Mouse (Mus musculus): ENCODE measurements around the gene Sh3rf1. TPM values are rescaled to one million over a fixed set of nuclear protein-coding genes. Genes with fewer than 3 reads are reported as not detected.
A peak's percentile ranks its signal among the peaks of the same experiment; 100 is the strongest.

Gene Sh3rf1
- polyA plus RNA-seq, 1 experiment from 2014 or later = 4.8 TPM

GRCm38 (mm10) chr8:61244157-61244556 lies 20.5 kb downstream of the Sh3rf1 start:
- H3K9me3 ChIP-seq (ENCODE audit: control insufficient read depth, low read length) = no peaks in the 10 kb centered on the region
- ATAC-seq (ENCODE audit: low FRiP score, low TSS enrichment) = no peak
- H3K27me3 ChIP-seq (ENCODE audit: control insufficient read depth, insufficient read depth, low read length) = no peaks in the 10 kb centered on the region
- no peaks in the 10 kb centered on the region for H3K36me3 ChIP-seq (ENCODE audit: control insufficient read depth, insufficient read depth, low read length)
- no peak overlapping the region for H3K4me2 ChIP-seq (replicated peaks; ENCODE audit: low read depth)
- WGBS = 95% methylated on average over 7 of the region's 7 CpGs
- TF ChIP-seq EP300 (optimal IDR thresholded peaks at IDR 0.05) = no peak
- peak; percentile 33 for TF ChIP-seq CTCF (IDR thresholded peaks at IDR 0.05; ENCODE audit: low read depth)
- H3K9ac ChIP-seq (ENCODE audit: low read length) = no peak overlapping the region
- no peak overlapping the region for H3K4me3 ChIP-seq (ENCODE audit: low read depth, low read length)
- no peaks in the 10 kb centered on the region for H3K4me1 ChIP-seq (replicated peaks; ENCODE audit: control insufficient read depth, insufficient read depth)
- H3K27ac ChIP-seq (replicated peaks) = no peak overlapping the region
- DNase-seq (ENCODE audit: low spot score) = no peak

GRCm38 (mm10) chr8:61247270-61248025 lies 23.8 kb downstream of the Sh3rf1 start:
- H3K4me2 ChIP-seq (replicated peaks; ENCODE audit: low read depth) = no peak overlapping the region
- H3K9ac ChIP-seq (ENCODE audit: low read length) = no peak overlapping the region
- DNase-seq (ENCODE audit: low spot score) (peak; percentile 42), ATAC-seq (ENCODE audit: low FRiP score, low TSS enrichment) (peak; percentile 85)
- H3K27ac ChIP-seq (replicated peaks) = 0 out of 2 replicates have a peak overlapping the region, but pooled peaks have one; percentile 6
- no peak overlapping the region for H3K4me3 ChIP-seq (ENCODE audit: low read depth, low read length)
- H3K4me1 ChIP-seq (replicated peaks; ENCODE audit: control insufficient read depth, insufficient read depth) = no peaks in the 10 kb centered on the region
- H3K27me3 ChIP-seq (ENCODE audit: control insufficient read depth, insufficient read depth, low read length) = no peaks in the 10 kb centered on the region
- H3K36me3 ChIP-seq (ENCODE audit: control insufficient read depth, insufficient read depth, low read length) = no peaks in the 10 kb centered on the region
- TF ChIP-seq CTCF (IDR thresholded peaks at IDR 0.05; ENCODE audit: low read depth) (no peak), EP300 (optimal IDR thresholded peaks at IDR 0.05) (no peak)
- WGBS = 55% methylated on average over 13 of the region's 13 CpGs
- H3K9me3 ChIP-seq (ENCODE audit: control insufficient read depth, low read length) = no peaks in the 10 kb centered on the region

GRCm38 (mm10) chr8:61249511-61249910 lies 25.8 kb downstream of the Sh3rf1 start:
- Histone ChIP-seq H3K4me2 (replicated peaks; ENCODE audit: low read depth) (no peak overlapping the region), H3K4me1 (replicated peaks; ENCODE audit: control insufficient read depth, insufficient read depth) (no peaks in the 10 kb centered on the region), H3K9ac (ENCODE audit: low read length) (no peak overlapping the region), H3K9me3 (ENCODE audit: control insufficient read depth, low read length) (no peaks in the 10 kb centered on the region), H3K27me3 (ENCODE audit: control insufficient read depth, insufficient read depth, low read length) (no peaks in the 10 kb centered on the region), H3K27ac (replicated peaks) (no peak overlapping the region), H3K4me3 (ENCODE audit: low read depth, low read length) (no peak overlapping the region), H3K36me3 (ENCODE audit: control insufficient read depth, insufficient read depth, low read length) (no peaks in the 10 kb centered on the region)
- TF ChIP-seq EP300 (optimal IDR thresholded peaks at IDR 0.05) = no peak
- TF ChIP-seq CTCF (IDR thresholded peaks at IDR 0.05; ENCODE audit: low read depth) = no peak
- 81% methylated on average over 4 of the region's 4 CpGs for WGBS
- no peak for DNase-seq (ENCODE audit: low spot score)
- no peak for ATAC-seq (ENCODE audit: low FRiP score, low TSS enrichment)

GRCm38 (mm10) chr8:61254196-61254595 lies 30.5 kb downstream of the Sh3rf1 start:
- H3K9me3 ChIP-seq (ENCODE audit: control insufficient read depth, low read length) = no peaks in the 10 kb centered on the region
- no peaks in the 10 kb centered on the region for H3K36me3 ChIP-seq (ENCODE audit: control insufficient read depth, insufficient read depth, low read length)
- no peak for TF ChIP-seq EP300 (optimal IDR thresholded peaks at IDR 0.05)
- no peak for TF ChIP-seq CTCF (IDR thresholded peaks at IDR 0.05; ENCODE audit: low read depth)
- no peak overlapping the region for H3K9ac ChIP-seq (ENCODE audit: low read length)
- H3K27ac ChIP-seq (replicated peaks) = no peak overlapping the region
- ATAC-seq (ENCODE audit: low FRiP score, low TSS enrichment) (no peak), DNase-seq (ENCODE audit: low spot score) (no peak)
- no peaks in the 10 kb centered on the region for H3K4me1 ChIP-seq (replicated peaks; ENCODE audit: control insufficient read depth, insufficient read depth)
- H3K4me3 ChIP-seq (ENCODE audit: low read depth, low read length) = no peak overlapping the region
- H3K27me3 ChIP-seq (ENCODE audit: control insufficient read depth, insufficient read depth, low read length) = no peaks in the 10 kb centered on the region
- H3K4me2 ChIP-seq (replicated peaks; ENCODE audit: low read depth) = no peak overlapping the region
- WGBS = 56% methylated on average over 5 of the region's 5 CpGs

GRCm38 (mm10) chr8:61258828-61259227 lies 35.2 kb downstream of the Sh3rf1 start:
- Histone ChIP-seq H3K9me3 (ENCODE audit: control insufficient read depth, low read length) (no peaks in the 10 kb centered on the region), H3K9ac (ENCODE audit: low read length) (no peak overlapping the region), H3K27me3 (ENCODE audit: control insufficient read depth, insufficient read depth, low read length) (no peaks in the 10 kb centered on the region), H3K36me3 (ENCODE audit: control insufficient read depth, insufficient read depth, low read length) (no peaks in the 10 kb centered on the region), H3K4me1 (replicated peaks; ENCODE audit: control insufficient read depth, insufficient read depth) (no peaks in the 10 kb centered on the region), H3K4me2 (replicated peaks; ENCODE audit: low read depth) (no peak overlapping the region), H3K4me3 (ENCODE audit: low read depth, low read length) (no peak overlapping the region), H3K27ac (replicated peaks) (no peak overlapping the region)
- no peak for DNase-seq (ENCODE audit: low spot score)
- TF ChIP-seq CTCF (IDR thresholded peaks at IDR 0.05; ENCODE audit: low read depth) (no peak), EP300 (optimal IDR thresholded peaks at IDR 0.05) (no peak)
- WGBS = 81% methylated on average over 9 of the region's 9 CpGs
- no peak for ATAC-seq (ENCODE audit: low FRiP score, low TSS enrichment)

- no peaks in the 10 kb centered on the region for H3K36me3 ChIP-seq (ENCODE audit: control insufficient read depth, insufficient read depth, low read length)
- ATAC-seq (ENCODE audit: low FRiP score, low TSS enrichment) = no peak
- no peak overlapping the region for H3K9ac ChIP-seq (ENCODE audit: low read length)
- no peaks in the 10 kb centered on the region for H3K9me3 ChIP-seq (ENCODE audit: control insufficient read depth, low read length)
- H3K27ac ChIP-seq (replicated peaks) = no peak overlapping the region
- no peak for DNase-seq (ENCODE audit: low spot score)
- no peak overlapping the region for H3K4me3 ChIP-seq (ENCODE audit: low read depth, low read length)
- no peak overlapping the region for H3K4me2 ChIP-seq (replicated peaks; ENCODE audit: low read depth)
- TF ChIP-seq EP300 (optimal IDR thresholded peaks at IDR 0.05) (no peak), CTCF (IDR thresholded peaks at IDR 0.05; ENCODE audit: low read depth) (no peak)
- 82% methylated on average over 7 of the region's 7 CpGs for WGBS
- H3K27me3 ChIP-seq (ENCODE audit: control insufficient read depth, insufficient read depth, low read length) = no peaks in the 10 kb centered on the region
- no peaks in the 10 kb centered on the region for H3K4me1 ChIP-seq (replicated peaks; ENCODE audit: control insufficient read depth, insufficient read depth)
These were observed 35.9 kb downstream of the Sh3rf1 start for GRCm38 (mm10) chr8:61259526-61259925.
